Mouse (Mus musculus) ovary, adult 18-20 months (tissue): ENCODE results near the gene Nudt11.
"Not testable (repeated sequence)": the region's sequence is repeated elsewhere in the genome, so short reads cannot be mapped to it uniquely, and the experiment has no call there.

Experiments used
- DNase-seq: peaks from one replicate; pipeline ENCODE4 v3.0.0; 2022; ENCODE audit warnings: low spot score, mixed read lengths

Gene Nudt11

GRCm38 (mm10) chrX:6047066-6047935, at the start of gene Nudt11:
TSS of gene Nudt11 (plus strand) at chrX:6047453.
- not testable (repeated sequence) for DNase-seq

GRCm38 (mm10) chrX:6047936-6048614, 822 bp downstream of the Nudt11 start:
- DNase-seq, result not testable (repeated sequence)

- DNase-seq, result no peak
These were observed 14.3 kb downstream of the Nudt11 start for GRCm38 (mm10) chrX:6061563-6061962.

GRCm38 (mm10) chrX:6082954-6083680, 35.9 kb downstream of the Nudt11 start, which contains the start of gene AU022751:
TSS of gene AU022751 (minus strand) at chrX:6083419.
- no peak for DNase-seq

- no peak for DNase-seq
These were observed 44.3 kb downstream of the Nudt11 start for GRCm38 (mm10) chrX:6091547-6091946.

GRCm38 (mm10) chrX:6091996-6092757, 44.9 kb downstream of the Nudt11 start:
- DNase-seq, result no peak
